Mouse (Mus musculus): ENCODE measurements at regions not wholly inside any gene's neighbourhood (a gene's known extent, or its start where the extent isn't known, plus 50 kb on each side); places are given as distances from the start of the nearest gene placed in this dataset.

DNA sequence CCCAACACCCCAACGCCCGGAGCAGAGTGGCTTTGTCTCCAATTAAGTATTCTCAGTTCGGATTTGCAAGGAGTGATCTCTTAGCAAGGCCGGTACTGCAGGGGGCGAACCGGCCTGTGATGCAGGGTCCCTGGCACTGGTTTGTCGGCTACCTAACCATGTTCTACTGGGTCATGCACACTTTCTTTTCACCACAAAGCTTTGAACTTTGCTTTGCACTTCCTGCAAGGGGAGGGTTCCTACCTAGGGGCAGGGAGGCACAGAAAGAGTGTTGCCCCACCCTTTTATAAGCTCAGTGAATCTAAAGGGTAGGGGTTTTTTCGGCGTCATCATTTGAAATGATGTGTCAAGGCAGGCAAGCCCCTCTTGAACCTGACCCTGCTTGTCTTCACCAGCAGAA, 891.7 kb downstream of the Zfp704 start:
- TF ChIP-seq CTCF (IDR thresholded peaks at IDR 0.05; ENCODE audit: control insufficient read depth, insufficient read depth, low read length) (no peak), POLR2A (IDR thresholded peaks at IDR 0.05; ENCODE audit: borderline replicate concordance, control insufficient read depth, low read depth, low read length) (no peak)

All from bone marrow, adult 2 months (tissue).